Mouse (Mus musculus) midbrain, embryonic 10.5 days (tissue): Measurements from ENCODE around the gene Slfn9. TPM values are rescaled to one million over a fixed set of nuclear protein-coding genes. Genes with fewer than 3 reads are reported as not detected.
"Not testable (repeated sequence)": the region's sequence is repeated elsewhere in the genome, so short reads cannot be mapped to it uniquely, and the experiment has no call there.

Experiments
- DNase-seq: peaks from one replicate; pipeline ENCODE4 v3.0.0-alpha.2; 2017; ENCODE audit warnings: low spot score
- H3K27ac ChIP-seq: fragments of 300-500 bp; sonication (generic); replicated peaks from 2 replicates; pipeline ENCODE4 v1.5.1; 2016; ENCODE audit warnings: mild to moderate bottlenecking
- H3K27me3 ChIP-seq: fragments of 300-500 bp; sonication (generic); 2 replicates; pipeline ENCODE4 v1.6.1; 2016; ENCODE audit warnings: low read depth, mild to moderate bottlenecking; ENCODE audit not compliant: poor library complexity, severe bottlenecking
- H3K36me3 ChIP-seq: fragments of 300-500 bp; sonication (generic); 2 replicates; pipeline ENCODE4 v1.6.1; 2016; ENCODE audit warnings: mild to moderate bottlenecking, moderate library complexity
- H3K4me1 ChIP-seq: fragments of 300-500 bp; sonication (generic); 2 replicates; pipeline ENCODE4 v1.6.1; 2016
- H3K4me3 ChIP-seq: fragments of 300-500 bp; sonication (generic); 2 replicates; pipeline ENCODE4 v1.5.1; 2016; ENCODE audit warnings: mild to moderate bottlenecking, moderate library complexity
- H3K9me3 ChIP-seq: fragments of 300-500 bp; sonication (generic); replicated peaks from 2 replicates; pipeline ENCODE4 v1.6.1; 2016; ENCODE audit warnings: mild to moderate bottlenecking
- WGBS: fragments of 180-500 bp; shearing (Covaris S2); methylation state at CpG from one replicate; pipeline ENCODE4 v1.1.7; 2016; 5-methylcytosine and 5-hydroxymethylcytosine counted together
- polyA plus RNA-seq: library from polyadenylated mRNA; unstranded; fragments of >200 nt; fragmentation: Nextera tagmentation; extraction: Ambion mirVana; gene quantifications from 2 replicates; pipeline ENCODE4 v1.2.1, GENCODE M21; 2016

Gene Slfn9
- polyA plus RNA-seq, result 7.4 and 9.3 TPM in 2 replicates

DNA sequence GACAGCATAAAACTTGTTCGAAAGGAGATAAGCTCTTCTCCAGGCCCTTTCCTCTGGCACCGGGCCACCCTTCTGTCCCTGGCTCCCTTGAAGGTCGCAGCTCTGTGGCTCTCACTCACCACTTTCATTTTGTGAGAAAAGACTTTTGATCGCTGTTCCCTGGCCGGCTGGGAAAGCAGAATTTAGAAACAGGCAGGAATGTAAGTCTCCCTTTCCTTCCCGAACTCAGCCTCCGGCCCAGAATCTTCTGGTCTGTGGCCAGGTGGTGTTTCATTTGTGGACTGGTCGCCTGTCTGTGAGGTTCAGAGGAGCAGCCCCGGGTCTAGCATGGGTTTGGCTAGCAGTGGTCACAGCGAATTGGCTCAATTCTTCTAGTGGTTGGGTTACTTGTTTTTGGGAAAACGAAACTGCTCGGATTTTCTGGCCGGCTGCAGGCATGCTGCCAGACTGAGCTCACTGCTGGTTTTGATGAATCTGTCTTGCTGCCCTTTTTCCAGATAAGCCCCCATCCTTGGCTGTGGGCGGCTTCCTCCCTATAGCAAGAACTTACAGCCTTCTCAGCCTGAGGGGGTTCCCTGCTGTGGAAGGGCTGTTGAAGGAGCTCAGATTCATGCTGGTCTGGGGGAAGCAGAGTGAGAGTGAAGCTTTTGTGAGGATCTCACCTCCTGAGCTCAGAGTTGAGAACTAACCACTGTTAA, at the start of gene Slfn9:
Slfn9 (minus strand) TSS at position 362 of the 698 bp plus-strand sequence.
- DNase-seq, result peak; percentile 50
- WGBS, result 11% methylated on average over 14 of the region's 14 CpGs
- no peaks in the 10 kb centered on the region for H3K36me3 ChIP-seq
- H3K4me1 ChIP-seq, result peaks cover 25% of the 10 kb centered on the region
- H3K27me3 ChIP-seq, result peaks cover 37% of the 10 kb centered on the region
- peak within 1 kb of the TSS; percentile 75 for H3K27ac ChIP-seq
- H3K4me3 ChIP-seq, result peak within 1 kb of the TSS; percentile 49
- H3K9me3 ChIP-seq, result no peaks in the 10 kb centered on the region

DNA sequence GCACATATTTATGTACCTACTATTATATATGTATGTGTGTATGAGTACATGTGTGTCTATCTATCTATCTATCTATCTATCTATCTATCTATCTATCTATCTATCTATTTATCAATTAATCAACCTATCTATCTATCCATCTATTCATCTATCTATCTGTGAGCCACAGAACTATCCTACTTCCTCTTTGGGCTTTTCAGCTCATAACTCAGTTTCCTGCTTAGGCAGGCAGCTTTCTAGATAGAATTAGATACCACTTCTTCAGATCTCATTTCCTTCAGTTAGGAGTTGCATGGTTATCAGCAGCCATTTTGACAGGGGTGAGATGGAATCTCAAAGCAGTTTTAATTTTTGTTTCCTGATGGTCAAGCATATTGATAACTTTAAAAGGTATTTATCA, 49.4 kb upstream of the Slfn9 start:
- no peak overlapping the region for H3K4me3 ChIP-seq
- no peaks in the 10 kb centered on the region for H3K36me3 ChIP-seq
- H3K27ac ChIP-seq, result no peak overlapping the region
- H3K4me1 ChIP-seq, result 0 out of 2 replicates have a peak, but pooled peaks cover 4% of the 10 kb centered on the region
- no peak for DNase-seq
- peaks cover 10% of the 10 kb centered on the region; the same call in 1 of the 2 replicates for H3K27me3 ChIP-seq
- no peaks in the 10 kb centered on the region for H3K9me3 ChIP-seq

DNA sequence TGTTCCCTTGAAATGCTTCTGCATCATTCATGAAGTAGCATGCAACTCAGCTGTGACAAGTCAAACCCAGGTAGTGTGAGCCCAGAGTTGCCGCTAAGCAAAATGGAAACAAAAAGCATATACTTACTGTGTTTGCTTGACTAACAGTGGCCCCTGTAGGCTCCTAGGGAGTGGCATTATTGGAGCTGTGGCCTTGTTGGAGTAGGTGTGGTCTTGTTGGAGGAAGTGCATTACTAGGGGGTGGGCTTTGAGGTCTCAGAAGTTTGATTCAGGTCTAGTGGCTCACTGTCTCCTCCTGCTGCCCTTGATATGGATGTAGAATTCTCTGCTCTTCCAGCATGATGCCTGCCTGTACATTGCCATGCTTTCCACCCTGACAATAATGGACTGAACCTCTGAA, 48.7 kb upstream of the Slfn9 start:
- no peak overlapping the region for H3K4me3 ChIP-seq
- no peaks in the 10 kb centered on the region for H3K36me3 ChIP-seq
- H3K4me1 ChIP-seq, result 0 out of 2 replicates have a peak, but pooled peaks cover 4% of the 10 kb centered on the region
- no peak overlapping the region for H3K27ac ChIP-seq
- no peaks in the 10 kb centered on the region for H3K9me3 ChIP-seq
- peaks cover 10% of the 10 kb centered on the region; the same call in 1 of the 2 replicates for H3K27me3 ChIP-seq
- DNase-seq, result no peak
- WGBS, result 26% methylated on average over 1 of the region's 1 CpGs

DNA sequence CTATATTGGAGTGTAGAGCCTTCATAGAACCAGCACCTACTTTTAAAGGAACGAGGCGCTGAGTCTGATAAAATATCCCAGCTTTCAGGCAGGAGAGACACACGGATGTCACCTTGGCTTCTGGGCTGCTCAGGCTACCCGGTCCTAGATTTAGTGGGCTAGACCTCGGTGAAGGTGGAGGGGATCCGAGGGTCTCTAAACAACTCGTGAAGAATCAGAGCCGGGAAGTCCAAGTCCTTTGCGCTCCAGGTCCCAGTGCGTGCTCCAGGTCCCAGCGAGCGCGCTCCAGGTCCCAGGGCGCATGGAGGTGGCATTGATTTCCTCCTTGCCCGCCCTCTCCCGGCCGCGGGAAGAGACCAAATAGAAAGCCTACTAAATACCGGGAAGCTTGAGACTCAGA, 48.2 kb upstream of the Slfn9 start:
- no peaks in the 10 kb centered on the region for H3K9me3 ChIP-seq
- H3K4me1 ChIP-seq, result 0 out of 2 replicates have a peak, but pooled peaks cover 4% of the 10 kb centered on the region
- no peak for DNase-seq
- 10% methylated on average over 19 of the region's 19 CpGs for WGBS
- H3K36me3 ChIP-seq, result no peaks in the 10 kb centered on the region
- H3K4me3 ChIP-seq, result peak overlapping the region; percentile 20; the same call in 1 of the 2 replicates
- H3K27ac ChIP-seq, result no peak overlapping the region
- H3K27me3 ChIP-seq, result peaks cover 10% of the 10 kb centered on the region; the same call in 1 of the 2 replicates

DNA sequence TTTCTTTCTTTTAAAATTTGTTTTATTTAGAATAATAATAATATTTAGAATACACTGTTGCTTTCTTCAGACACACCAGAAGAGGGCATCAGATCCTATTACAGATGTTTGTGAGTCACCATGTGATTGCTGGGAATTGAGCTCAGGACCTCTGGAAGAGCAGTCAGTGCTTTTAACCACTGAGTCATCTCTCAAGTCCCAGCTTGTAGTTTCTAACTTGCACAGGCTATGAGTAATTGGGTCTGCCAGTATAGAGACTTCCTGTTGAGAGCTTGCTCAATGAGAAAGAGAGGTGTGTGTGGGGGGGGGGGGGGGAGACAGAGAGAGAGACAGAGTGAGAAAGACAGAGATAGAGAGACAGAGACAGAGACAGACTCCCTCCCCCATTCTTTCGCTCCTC, 47.5 kb upstream of the Slfn9 start:
- H3K9me3 ChIP-seq, result no peaks in the 10 kb centered on the region
- no CpG with 5 or more reads among the region's 1 CpGs for WGBS
- no peaks in the 10 kb centered on the region for H3K36me3 ChIP-seq
- H3K4me3 ChIP-seq, result no peak overlapping the region
- DNase-seq, result no peak
- H3K4me1 ChIP-seq, result 0 out of 2 replicates have a peak, but pooled peaks cover 4% of the 10 kb centered on the region
- peaks cover 10% of the 10 kb centered on the region; the same call in 1 of the 2 replicates for H3K27me3 ChIP-seq
- no peak overlapping the region for H3K27ac ChIP-seq

DNA sequence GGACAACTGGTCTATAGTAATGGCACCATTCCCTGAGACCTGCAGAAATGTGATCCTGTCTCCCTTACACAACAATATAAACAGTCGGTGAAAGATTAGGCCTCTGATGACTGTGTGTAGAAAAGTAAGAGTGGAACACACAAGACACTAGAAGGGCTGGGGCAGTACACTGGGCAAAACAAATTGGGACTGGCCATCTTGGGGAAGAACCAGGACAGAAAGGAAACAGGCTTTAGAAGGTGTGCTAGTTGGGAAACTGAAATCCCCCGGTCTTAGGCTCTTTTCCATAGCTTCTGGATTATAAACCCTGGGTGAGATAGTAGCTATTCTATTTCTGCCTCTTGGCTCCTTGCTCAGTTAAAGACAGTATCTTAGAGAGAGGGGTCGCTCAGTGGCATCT, 47.1 kb upstream of the Slfn9 start:
- not testable (repeated sequence) for H3K4me1 ChIP-seq, H3K9me3 ChIP-seq, H3K27ac ChIP-seq, DNase-seq, H3K4me3 ChIP-seq, H3K36me3 ChIP-seq, H3K27me3 ChIP-seq
- 88% methylated on average over 3 of the region's 3 CpGs for WGBS

DNA sequence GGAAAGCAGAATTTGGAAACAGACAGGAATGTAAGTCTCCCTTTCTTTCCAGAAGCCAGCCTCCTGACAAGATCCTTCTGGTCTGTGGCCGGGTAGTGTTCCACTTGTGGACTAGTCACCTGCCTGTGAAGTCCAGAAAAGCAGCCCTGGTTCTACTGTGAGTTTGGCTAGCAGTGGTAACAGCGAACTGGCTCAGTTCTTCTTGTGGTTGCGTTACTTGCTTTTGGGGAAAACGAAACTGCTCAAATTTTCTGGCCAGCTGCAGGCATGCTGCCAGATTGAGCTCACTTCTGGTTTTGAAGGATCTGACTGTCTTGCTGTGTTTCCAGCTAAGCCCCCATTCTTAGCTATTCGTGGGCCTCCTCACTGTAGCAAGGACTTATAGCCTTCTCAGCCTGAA, 29.0 kb upstream of the Slfn9 start, which contains the start of gene Slfn8:
Slfn8 (minus strand) TSS at position 190 of the 400 bp plus-strand sequence.
- Histone ChIP-seq H3K9me3 (no peaks in the 10 kb centered on the region), H3K36me3 (no peaks in the 10 kb centered on the region), H3K4me3 (no peak within 1 kb of the TSS), H3K27ac (no peak within 1 kb of the TSS), H3K27me3 (no peaks in the 10 kb centered on the region), H3K4me1 (no peaks in the 10 kb centered on the region)
- DNase-seq, result no peak
- 77% methylated on average over 5 of the region's 5 CpGs for WGBS

DNA sequence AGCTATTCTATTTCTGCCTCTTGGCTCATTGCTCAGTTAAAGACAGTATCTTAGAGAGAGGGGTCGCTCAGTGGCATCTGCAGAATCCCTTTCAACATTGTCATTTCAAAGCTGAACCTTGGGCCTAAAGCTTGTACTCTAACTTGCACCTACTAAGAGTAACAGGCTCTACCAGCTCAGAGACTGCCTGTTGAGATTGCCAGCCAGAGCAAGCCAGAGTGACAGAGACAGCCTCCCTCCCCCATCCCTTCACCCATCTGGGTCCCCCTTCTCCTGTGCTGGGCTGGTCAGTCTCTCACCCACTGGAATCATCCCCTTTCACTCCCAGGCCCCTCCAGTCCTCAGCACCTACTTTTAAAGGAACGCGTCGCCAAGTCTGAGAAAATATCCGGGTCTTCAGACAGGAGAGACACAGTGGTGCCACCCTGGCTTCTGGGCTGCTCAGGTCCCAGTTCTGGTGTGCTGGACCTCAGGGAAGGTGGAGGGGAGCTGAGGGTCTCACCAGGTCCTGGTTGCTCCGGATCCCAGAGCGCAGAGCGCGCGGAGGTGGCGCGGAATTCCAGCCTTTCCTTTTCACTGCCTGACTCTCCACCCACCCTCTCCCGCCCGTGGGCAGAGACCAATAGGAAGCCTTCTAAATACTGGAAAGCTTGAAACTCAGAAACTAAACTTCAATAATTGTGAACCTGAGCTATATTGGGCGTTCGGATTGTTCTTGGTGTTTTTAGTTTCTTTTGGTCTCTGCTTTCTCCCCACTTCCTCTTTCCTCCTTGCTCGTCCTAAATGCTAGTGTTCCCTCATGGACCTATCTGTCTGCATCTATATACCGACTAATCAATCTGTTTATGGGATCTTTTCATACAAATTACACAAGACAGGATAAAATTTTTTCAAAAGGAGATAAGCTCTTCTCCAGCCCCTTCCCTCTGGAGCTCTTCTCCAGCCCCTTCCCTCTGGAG, 28.2 kb upstream of the Slfn9 start:
- not testable (repeated sequence) for H3K4me3 ChIP-seq, H3K9me3 ChIP-seq, H3K4me1 ChIP-seq, H3K27me3 ChIP-seq, H3K27ac ChIP-seq, H3K36me3 ChIP-seq, DNase-seq
- WGBS, result 78% methylated on average over 18 of the region's 18 CpGs

DNA sequence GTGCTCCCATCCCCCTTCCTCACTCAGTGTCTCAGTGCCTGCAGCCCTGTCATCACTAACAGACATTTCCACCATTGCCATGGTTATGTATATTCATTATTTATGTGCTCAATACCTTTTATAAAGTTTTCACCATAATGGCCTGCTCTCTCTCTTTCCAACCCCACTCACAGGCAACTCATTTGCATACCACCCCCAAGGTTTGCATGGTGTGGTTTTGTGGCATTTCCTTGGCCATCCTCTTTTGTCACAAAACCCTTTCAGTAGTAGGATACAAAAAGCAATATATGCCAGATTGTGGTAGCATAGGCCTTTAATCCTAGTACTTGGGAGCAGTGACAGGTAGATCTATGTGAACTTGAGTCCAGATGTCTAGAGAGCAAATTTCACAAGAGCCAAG, 24.5 kb upstream of the Slfn9 start:
- Histone ChIP-seq H3K36me3 (no peaks in the 10 kb centered on the region), H3K4me3 (no peak overlapping the region), H3K27me3 (no peaks in the 10 kb centered on the region), H3K4me1 (no peaks in the 10 kb centered on the region), H3K27ac (no peak overlapping the region), H3K9me3 (no peaks in the 10 kb centered on the region)
- no peak for DNase-seq

DNA sequence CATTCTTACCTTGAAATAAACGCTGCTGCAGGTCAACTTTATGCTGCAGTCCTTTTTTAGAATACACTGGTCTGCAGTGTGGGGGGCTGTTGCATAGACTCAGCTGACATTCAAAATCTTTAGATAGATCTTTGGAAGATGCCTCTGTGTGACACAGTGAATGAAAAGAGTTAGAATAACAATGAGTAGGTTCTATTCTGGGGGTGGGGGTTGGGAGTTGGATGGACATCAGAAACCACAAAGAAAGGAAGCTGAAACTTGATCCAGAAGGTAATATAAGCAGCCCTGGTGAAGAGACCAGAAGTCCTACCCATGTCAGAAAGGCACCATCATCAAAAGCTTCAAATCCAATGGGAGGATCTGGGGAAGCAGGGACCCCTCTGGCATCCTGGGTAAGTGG, 21.7 kb upstream of the Slfn9 start:
- H3K4me3 ChIP-seq, result no peak overlapping the region
- no peak overlapping the region for H3K27ac ChIP-seq
- no peak for DNase-seq
- H3K4me1 ChIP-seq, result no peaks in the 10 kb centered on the region
- 79% methylated on average over 1 of the region's 1 CpGs for WGBS
- H3K9me3 ChIP-seq, result no peaks in the 10 kb centered on the region
- H3K36me3 ChIP-seq, result no peaks in the 10 kb centered on the region
- H3K27me3 ChIP-seq, result no peaks in the 10 kb centered on the region

DNA sequence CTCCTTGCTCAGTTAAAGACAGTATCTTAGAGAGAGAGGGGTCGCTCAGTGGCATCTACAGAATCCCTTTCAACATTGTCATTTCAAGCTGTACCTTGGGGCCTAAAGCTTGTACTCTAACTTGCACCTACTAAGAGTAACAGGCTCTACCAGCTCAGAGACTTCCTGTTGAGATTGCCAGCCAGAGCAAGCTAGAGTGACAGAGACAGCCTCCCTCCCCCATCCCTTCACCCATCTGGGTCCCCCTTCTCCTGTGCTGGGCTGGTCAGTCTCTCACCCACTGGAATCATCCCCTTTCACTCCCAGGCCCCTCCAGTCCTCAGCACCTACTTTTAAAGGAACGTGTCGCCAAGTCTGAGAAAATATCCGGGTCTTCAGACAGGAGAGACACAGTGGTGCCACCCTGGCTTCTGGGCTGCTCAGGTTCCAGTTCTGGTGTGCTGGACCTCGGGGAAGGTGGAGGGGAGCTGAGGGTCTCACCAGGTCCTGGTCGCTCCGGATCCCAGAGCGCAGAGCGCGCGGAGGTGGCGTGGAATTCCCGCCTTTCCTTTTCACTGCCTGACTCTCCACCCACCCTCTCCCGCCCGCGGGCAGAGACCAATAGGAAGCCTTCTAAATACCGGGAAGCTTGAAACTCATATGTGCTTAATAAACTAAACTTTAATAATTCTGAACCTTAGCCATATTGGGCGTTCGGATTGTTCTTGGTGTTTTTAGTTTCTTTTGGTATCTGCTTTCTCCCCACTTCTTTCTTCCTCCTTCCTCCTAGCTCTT, 831 bp downstream of the Slfn9 start:
- WGBS, result 17% methylated on average over 19 of the region's 19 CpGs
- H3K4me1 ChIP-seq, result peaks cover 25% of the 10 kb centered on the region
- DNase-seq, result peak; percentile 62
- H3K27me3 ChIP-seq, result peaks cover 37% of the 10 kb centered on the region
- H3K27ac ChIP-seq, result peak overlapping the region; percentile 75
- H3K9me3 ChIP-seq, H3K36me3 ChIP-seq: not testable (repeated sequence)
- H3K4me3 ChIP-seq, result peak overlapping the region; percentile 49

DNA sequence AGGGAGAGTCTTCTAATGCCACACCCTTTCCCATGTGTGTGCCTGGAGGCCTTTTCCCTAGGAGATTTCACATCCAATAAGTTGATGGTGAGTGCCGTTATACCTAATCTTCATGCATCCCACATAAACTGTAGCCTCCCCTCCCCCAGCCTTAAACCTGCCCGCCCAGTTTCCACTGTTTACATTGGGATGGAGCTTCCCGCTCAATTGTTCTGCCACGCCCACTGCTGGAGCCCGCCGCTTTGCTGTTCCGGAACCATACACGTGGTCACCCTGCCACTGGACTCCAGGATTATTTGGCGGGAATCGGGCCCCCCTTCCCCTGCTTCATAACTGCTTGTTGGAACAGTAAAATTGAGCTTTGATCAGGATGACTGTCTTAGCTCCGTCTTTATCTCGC, 2.3 kb downstream of the Slfn9 start:
- Histone ChIP-seq H3K27me3 (peaks cover 37% of the 10 kb centered on the region), H3K9me3 (no peaks in the 10 kb centered on the region), H3K4me1 (peaks cover 25% of the 10 kb centered on the region), H3K27ac (no peak overlapping the region), H3K36me3 (peaks cover 13% of the 10 kb centered on the region), H3K4me3 (peak overlapping the region; percentile 11; the same call in 1 of the 2 replicates)
- peak; percentile 22 for DNase-seq
- WGBS, result 32% methylated on average over 12 of the region's 12 CpGs
